Mouse (Mus musculus): Measurements from ENCODE around the gene Nhlh2.

The Nhlh2 gene

DNA sequence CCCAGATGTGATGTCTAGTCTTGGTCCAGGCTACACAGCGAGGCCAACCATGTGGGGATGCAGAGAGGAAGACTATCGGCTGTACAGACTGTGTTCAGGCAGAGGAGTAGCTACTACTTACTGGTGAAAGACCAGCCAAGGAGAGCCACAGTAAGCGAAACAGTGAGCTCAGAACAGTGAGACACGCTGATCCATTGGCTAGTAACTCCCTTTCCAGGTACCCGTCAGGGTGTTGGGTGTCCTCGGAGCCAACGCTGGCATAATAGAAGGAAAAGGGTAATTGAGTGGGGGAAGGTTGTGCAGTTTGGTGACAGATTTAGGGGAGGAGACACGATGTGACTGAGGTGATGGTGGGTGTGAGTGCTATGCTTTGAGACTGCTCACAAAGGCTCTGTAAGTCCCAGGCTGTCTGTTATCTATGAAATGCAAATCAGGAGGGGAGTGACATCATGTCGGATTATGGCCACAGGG is 15.1 kb downstream of the Nhlh2 start:
- DNase-seq (ENCODE audit: low read depth, low spot score), result no peak

DNA sequence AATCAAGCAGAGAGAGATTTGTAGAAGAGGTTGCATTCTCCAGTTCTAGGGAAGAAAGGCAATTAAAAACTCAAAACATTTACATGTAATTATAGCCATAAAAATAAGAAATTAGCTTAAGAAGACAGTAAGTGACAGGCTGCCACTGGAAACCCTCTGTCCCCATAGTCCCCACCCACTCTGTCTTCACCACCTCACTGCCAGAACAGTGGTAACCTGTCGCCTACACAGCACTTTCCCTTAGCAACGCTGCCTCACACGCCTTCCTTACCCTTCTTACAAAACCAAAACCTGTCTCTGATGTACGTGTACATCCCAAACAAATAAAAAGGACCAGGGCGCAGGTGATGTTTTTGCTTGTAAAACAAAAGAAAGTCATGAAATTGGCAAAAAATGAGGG is 15.8 kb downstream of the Nhlh2 start:
- DNase-seq (ENCODE audit: low read depth, low spot score), result no peak

DNA sequence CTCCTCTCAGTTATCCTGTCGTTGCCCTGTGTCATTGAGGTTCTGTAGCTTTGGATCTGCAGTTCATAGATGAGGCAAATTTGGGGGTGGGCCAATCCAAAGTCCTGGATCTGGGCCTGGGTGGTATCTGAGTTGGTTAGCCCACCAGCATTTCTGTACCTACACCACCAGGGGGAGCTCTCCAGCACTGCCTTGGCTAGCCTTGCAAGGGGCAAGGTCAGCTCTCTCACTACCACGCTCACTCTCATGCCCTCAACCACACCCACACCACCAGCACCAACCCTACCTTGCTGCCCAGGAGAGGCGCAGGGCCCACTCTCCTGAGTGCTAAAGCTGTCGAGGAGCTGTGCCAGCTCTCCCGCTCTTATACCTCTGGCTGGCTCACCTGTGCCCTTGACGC is 18.0 kb downstream of the Nhlh2 start:
- no peak for DNase-seq (ENCODE audit: low read depth, low spot score)

DNA sequence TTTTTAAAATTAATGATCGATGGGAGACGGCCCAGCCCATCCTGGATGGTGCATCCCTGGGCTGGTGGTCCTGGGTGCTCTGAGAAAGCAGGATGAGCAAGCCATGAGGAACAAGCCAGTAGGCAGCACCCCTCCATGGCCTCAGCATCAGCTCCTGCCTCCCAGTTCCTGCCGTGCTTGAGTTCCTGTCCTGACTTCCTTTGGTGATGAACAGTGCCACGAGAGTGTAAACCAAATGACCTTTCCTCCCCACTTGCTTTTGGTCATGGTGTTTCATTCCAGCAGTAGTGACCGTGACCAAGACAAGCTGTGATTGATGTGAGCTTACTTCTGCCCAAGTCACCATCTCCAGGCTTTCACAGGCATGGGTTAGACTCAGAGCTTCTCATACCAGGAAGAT is 27.9 kb downstream of the Nhlh2 start:
- no peak for DNase-seq (ENCODE audit: low read depth, low spot score)

- no peak for DNase-seq (ENCODE audit: low read depth, low spot score)
These were observed 28.7 kb downstream of the Nhlh2 start for GRCm38 (mm10) chr3:102038608-102039007.

- no peak for DNase-seq (ENCODE audit: low read depth, low spot score)
These were observed 31.8 kb downstream of the Nhlh2 start for GRCm38 (mm10) chr3:102041632-102042031.

DNA sequence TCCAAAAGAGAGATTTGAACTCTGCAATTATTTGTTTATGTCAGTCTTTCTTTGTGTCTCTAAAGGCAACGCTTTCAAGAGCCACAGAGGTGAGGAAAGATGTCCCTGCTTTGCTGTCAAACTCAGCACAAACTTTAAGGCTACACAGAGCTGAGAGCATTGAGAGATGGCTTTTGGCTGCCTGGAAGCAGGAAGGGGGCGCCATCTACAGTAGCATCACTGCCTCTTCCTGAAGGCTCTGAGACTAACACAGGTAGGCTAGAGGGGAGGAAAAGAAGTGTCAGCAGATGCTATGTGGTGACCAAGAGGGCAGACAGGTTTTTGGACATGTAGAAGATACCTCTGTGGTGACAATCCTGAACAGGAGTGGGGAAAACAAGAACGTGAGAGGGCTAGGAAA is 35.2 kb downstream of the Nhlh2 start:
- DNase-seq (ENCODE audit: low read depth, low spot score), result no peak

- DNase-seq (ENCODE audit: low read depth, low spot score), result no peak
These were observed 37.7 kb downstream of the Nhlh2 start for GRCm38 (mm10) chr3:102047532-102047931.

DNA sequence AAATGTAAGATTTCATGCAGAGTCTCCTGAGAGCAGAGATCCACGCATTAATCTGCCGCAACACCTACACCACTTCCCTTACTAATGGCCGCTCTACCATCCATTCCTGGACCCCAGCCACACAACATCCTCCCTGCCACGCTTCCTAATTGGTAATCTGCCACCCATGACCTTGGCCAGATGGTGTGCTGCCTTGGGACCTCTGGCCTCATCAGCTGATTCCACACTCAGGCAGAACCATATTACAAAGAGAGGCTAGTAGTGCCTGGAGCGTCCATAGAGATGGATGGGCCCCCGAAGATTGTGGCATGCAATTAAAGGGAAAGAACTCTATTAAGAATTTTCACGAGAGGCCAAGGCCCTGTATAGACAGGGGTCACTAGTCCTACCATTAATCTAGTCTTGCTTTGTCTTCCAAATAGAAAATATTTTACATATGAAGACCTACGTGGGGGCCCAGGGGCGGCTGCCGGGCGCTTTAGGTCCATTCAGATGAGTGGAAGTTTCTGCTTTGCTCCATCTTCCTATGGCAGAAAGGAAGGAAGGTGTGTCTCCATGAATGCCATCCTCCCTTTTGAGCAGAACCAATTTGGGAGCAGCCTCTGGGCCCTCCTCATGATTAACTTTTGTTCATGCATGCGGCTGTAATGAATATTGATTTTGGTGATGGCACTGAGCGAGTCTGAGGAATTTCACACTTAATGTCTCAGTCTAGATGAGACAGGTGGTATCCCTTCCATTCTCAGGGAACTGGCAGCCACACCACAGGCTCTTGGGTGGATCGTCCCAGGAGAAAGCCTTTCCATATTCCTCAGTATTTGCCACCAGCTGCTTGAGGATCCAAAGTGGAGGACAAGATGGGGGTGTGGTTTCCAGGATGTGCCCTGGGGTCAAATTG is 39.6 kb downstream of the Nhlh2 start:
- DNase-seq (ENCODE audit: low read depth, low spot score), result no peak

DNA sequence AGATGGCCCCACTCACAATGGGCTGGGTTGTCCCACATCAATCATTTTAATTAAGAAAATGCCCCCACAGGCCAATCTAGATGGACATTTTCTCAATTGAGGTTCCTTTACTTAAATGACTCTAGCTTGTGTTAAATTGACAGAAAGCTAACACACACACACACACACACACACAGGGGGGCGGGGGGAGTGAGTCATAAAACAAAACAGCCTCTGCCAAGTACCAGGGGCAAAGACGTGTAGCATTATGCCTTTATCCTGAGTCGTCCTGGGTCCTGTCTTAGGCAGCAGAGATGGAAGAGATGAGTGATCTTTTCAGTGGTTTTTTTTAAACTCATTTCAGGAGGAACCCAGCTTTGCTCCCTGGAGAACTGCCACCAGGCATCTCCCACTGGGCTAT is 42.2 kb downstream of the Nhlh2 start:
- DNase-seq (ENCODE audit: low read depth, low spot score), result no peak

GRCm38 (mm10) chr3:102053293-102053692 is 43.4 kb downstream of the Nhlh2 start:
- DNase-seq (ENCODE audit: low read depth, low spot score), result no peak

GRCm38 (mm10) chr3:102055878-102056277 is 46.0 kb downstream of the Nhlh2 start:
- no peak for DNase-seq (ENCODE audit: low read depth, low spot score)

DNA sequence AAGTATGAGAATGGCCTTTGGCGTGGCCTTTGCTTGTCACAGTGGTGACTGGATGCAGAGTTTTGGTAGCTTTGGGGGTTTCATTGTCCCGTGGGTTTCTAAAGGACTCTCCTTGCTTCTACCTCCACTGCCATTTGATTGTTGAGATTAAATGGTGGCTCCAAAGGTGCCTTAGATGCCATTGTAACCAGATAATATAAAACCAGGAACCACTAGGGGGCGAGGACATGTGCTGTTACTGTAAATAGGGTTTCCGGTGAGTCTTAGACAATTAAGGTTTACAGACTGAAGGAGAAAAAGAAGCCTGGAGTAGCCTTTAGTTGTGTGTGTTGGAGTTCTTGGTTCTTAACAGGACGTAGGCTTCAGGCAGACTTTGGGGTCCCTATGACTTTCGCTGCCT is 50.2 kb downstream of the Nhlh2 start:
- DNase-seq (ENCODE audit: low read depth, low spot score), result no peak

DNA sequence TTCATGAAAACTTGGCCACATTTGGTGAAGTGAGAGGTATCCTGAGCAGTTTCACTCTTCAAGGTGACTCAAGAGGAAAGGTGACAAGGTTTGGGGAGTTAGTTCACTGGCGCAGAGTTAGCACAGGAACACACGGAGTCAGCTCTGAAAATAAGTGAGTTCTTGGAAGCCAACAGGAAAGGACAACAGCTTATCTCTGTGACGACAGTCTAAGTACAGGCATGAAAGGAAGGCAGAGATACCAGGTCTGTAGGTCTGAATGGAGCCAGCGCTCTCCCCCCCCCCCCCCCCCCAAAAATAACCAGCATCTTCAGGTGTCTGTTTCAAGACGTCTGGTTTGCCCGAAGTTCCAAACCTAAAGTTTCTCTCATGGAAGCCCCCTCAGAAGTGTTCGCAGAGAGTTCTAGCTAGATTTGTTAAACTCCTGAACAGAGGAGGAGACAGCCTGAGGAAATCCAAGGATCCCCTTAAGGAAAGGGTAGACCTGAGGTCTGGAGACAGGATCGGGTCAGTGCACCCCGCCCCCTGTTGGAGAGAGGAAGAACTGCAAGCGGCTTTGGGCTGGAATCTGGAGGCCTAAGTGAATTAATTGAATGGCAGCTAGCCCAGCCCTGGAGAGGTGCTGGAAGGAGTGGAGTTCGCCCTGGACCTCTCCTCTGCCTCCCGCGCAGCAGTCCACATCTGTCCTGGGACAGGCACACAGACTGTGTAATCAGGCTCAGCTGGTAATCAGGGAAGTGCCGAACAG is 52.2 kb downstream of the Nhlh2 start:
- DNase-seq (ENCODE audit: low read depth, low spot score), result peak; percentile 73

DNA sequence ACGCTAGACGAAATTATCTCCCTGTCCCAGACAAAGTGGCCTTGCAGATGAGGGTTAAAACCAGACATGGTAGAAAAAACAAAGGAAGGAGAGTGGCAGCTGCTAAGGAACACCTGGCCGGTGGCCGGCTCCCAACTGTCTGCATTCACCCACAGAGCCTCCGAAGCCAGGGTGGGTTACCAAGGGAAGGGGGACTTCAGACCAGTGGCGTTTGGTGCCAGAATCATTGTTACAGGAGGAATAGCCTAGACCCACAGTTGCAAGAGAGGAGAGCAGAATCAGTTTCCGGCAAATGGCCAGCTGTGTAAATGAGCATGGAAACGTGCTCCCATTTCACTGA is 52.8 kb downstream of the Nhlh2 start:
- DNase-seq (ENCODE audit: low read depth, low spot score), result no peak

GRCm38 (mm10) chr3:102063273-102064120 is 53.6 kb downstream of the Nhlh2 start:
- DNase-seq (ENCODE audit: low read depth, low spot score), result no peak

DNA sequence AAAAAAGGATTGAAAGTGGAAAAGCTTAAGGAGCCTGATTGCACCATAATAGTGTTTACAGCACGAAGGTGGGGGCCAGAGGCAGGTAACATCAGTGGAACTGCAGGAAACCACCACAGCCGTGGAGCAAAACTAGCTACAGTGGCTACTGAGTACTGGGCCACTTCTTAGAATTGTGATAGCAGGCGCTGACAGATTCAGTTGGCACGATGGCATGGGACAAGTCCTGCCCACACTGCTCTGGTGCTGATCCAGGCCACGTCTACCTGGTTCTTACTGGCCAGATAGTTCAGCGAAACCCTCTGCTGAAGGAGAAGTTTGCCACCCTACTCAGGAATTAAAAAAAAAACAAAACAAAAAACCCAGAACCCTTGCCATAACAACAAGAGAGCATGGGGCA is 54.7 kb downstream of the Nhlh2 start:
- DNase-seq (ENCODE audit: low read depth, low spot score), result no peak

Measured in forelimb bud, embryonic 11.5 days (tissue).